Mouse (Mus musculus): ENCODE data around the gene Olfr822. TPM values are rescaled to one million over a fixed set of nuclear protein-coding genes. Genes with fewer than 3 reads are reported as not detected.
"Not testable (repeated sequence)": the region's sequence is repeated elsewhere in the genome, so short reads cannot be mapped to it uniquely, and the experiment has no call there.

Gene Olfr822
- not detected for total RNA-seq (2021)
- long read RNA-seq, experiment 1 = 0 reads
- long read RNA-seq, experiment 2 = 0 reads

DNA sequence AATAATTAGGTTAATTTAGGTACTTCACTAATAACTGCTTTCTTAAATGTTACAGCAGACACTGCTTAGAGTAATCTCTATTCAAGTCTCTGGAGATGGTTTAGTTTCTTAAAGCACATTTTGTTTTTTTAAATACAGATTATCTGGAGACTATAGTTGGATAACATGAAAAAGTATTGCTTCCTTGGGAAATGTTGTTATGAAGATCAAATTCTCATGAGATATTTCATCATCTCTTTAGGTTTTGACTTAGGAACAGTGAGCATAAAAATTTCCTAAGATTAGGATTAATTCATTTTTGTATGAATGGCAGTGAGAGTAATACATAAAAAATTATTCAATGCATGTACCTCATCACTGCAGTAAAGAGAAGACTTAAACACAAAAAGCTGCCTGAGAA, at the start of gene Olfr822:
Gene Olfr822 (plus strand): TSS at position 301 of the 400 bp plus-strand sequence.
- intact Hi-C loops (cut with DNase I) = no loop called here

GRCm38 (mm10) chr10:130030048-130030447, 41.0 kb upstream of the Olfr822 start, which contains the start of gene Olfr821:
Olfr821 (plus strand) TSS chr10:130030348.
- intact Hi-C loops (cut with DNase I) = no loop called here
- no peak for DNase-seq (ENCODE audit: low spot score in 2 of 2)

More for the DNA sequence above, at the start of gene Olfr822:
- DNase-seq (ENCODE audit: low spot score in 2 of 2) = no peak

DNA sequence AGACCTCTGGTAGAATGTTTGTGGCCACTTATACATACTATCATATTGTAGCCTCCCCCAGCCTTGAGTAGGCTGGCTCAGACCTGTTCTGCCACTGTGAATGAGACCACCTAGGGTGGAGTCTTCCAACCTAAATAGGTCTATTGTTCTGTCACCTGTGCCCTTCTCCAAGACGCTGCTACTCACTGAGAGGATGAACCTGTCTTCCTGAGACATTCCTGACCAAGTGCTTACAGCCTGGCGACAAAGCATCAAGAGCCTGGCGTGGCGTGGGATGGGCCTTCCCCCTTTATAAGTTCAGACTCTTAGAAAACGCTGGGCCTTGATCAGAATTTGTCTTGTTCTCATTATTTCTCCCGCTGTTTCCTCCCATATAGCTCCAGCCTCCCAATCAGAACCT, 33.9 kb upstream of the Olfr822 start:
- intact Hi-C loops (cut with DNase I) = no loop called here
- no peak for DNase-seq (ENCODE audit: low spot score in 2 of 2)

DNA sequence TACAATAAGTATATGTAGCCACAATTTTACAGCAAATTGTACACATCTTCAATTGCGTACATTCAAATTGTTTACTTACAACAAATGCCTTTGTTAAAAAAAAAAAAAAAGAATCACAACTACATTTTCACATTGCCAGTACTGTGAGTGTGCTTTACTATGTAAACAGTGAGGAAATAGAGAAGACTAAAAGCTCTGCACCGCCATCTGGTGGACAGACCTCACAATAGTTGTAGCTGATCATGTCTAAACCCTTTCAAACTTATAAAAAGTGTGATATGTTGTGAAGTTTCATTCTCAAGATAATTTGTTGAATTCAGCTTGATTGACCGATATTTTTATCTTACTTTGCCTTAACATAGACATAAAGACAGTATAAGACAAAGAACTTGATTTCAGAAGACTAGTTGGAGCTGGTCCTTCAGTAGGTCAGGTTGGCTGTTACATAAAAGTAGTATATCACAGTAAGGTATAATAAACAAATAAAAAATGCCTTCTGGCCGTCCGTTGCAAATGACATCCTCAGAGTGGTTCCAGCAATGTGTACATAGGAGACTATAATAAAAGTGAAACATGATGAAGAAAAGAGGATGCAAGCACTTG, 21.9 kb downstream of the Olfr822 start:
- peak; percentile 58 to 79 for DNase-seq (ENCODE audit: low spot score in 2 of 2)
- intact Hi-C loops (cut with DNase I) = loop anchor here (2.0 to 10.0 kb wide), 2 partner anchors 548 to 1066 kb away; no protein-coding TSS in a partner anchor

DNA sequence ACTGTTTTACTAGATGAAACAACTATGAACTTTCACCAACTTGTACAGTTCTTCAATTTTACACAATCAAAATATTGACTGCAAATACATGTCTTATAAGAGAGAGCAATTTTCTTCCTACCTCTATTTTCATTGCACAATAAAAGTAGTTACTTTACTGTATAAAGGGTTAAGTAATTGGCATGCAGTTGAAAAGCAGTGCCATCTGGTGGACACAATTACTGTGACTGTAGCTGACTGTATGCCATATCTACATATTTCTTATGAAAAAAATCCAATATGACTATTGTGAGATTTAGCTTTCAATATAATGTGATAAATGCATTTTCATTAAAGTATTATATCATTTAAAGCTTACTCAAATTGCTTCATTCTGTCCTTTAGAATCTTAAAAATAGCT, 25.1 kb downstream of the Olfr822 start:
- intact Hi-C loops (cut with DNase I) = loop anchor here (10.0 kb wide), 1 partner anchor 551 kb away; no protein-coding TSS in a partner anchor
- no peak for DNase-seq (ENCODE audit: low spot score in 2 of 2)

GRCm38 (mm10) chr10:130115283-130115682, 44.3 kb downstream of the Olfr822 start, which contains the start of gene Olfr823:
Olfr823 (minus strand) TSS chr10:130115383.
- DNase-seq (ENCODE audit: low spot score in 2 of 2); intact Hi-C loops (cut with DNase I): not testable (repeated sequence)

GRCm38 (mm10) chr10:130116045-130116444, 45.0 kb downstream of the Olfr822 start:
- intact Hi-C loops (cut with DNase I); DNase-seq (ENCODE audit: low spot score in 2 of 2): not testable (repeated sequence)

Other genes with a start within 250 kb of the Olfr822 start
- gene Olfr812, start 225.1 kb upstream of the Olfr822 start, total RNA-seq (2021) = not detected
- not detected for gene Olfr813, start 215.8 kb upstream of the Olfr822 start, total RNA-seq (2021)
- gene Olfr814, start 191.4 kb upstream of the Olfr822 start, total RNA-seq (2021) = not detected
- not detected for gene Olfr815, start 165.3 kb upstream of the Olfr822 start, total RNA-seq (2021)
- not detected for gene Olfr816, start 155.6 kb upstream of the Olfr822 start, total RNA-seq (2021)
- gene Olfr818, start 122.1 kb upstream of the Olfr822 start, total RNA-seq (2021) = not detected
- not detected for gene Olfr819, start 103.9 kb upstream of the Olfr822 start, total RNA-seq (2021)
- gene Olfr247, start 95.1 kb upstream of the Olfr822 start, total RNA-seq (2021) = not detected
- gene Gm10310, start 86.1 kb upstream of the Olfr822 start, total RNA-seq (2021) = not detected
- gene Olfr820, start 58.6 kb upstream of the Olfr822 start, total RNA-seq (2021) = not detected
- gene Olfr821, start 40.9 kb upstream of the Olfr822 start, total RNA-seq (2021) = not detected
- gene Olfr823, start 44.2 kb downstream of the Olfr822 start, total RNA-seq (2021) = not detected
- gene Olfr824, start 58.8 kb downstream of the Olfr822 start, total RNA-seq (2021) = not detected
- not detected for gene Olfr825, start 95.6 kb downstream of the Olfr822 start, total RNA-seq (2021)
- gene Olfr826, start 113.0 kb downstream of the Olfr822 start, total RNA-seq (2021) = not detected
- gene Olfr827, start 143.2 kb downstream of the Olfr822 start, total RNA-seq (2021) = not detected
- gene Neurod4, start 209.0 kb downstream of the Olfr822 start, total RNA-seq (2021) = under 1 TPM; 0.33 to 0.34 TPM

Data from left cerebral cortex, postnatal 14 days (tissue).